Mouse (Mus musculus): ENCODE results near the gene Sync. TPM values are rescaled to one million over a fixed set of nuclear protein-coding genes. Genes with fewer than 3 reads are reported as not detected.

Sync gene
- polyA plus RNA-seq, 1 experiment from 2014 or later, result 0.37 TPM

DNA sequence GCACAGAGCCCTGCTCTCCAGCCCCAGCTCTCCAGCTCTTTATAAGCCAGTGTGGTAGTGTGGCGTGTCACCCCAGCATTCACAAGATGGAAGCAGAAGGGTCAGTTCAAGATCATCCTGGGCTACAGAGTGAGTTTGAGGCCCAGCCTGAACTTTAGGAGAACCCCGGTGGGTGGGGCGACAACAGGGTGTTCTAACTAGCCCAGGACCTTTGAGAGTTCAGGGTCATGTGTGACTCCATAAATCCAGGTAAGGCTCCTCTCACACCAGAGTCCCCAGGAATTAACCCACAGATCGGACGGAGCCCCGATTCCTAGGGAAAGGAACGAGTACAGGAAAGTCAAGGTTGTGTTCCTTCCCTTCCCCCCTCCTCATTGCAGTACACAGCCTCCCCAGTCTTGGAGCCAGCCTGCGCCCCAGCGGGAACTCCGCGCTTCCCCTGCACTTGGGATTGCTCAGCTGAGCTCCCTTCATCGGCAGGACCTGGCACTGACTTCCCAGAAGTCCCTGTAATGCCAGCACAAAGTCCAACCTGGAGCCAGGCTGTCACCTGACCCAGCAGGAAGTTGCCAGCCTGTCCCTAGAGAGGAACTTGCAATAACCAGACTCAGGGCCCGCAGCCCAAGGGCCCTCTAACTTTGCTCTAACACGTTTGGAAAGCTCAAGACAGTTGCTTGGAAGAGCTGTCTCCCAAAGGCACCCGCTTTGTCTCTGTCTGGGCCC is 36.5 kb upstream of the Sync start:
- 9% methylated on average over 15 of the region's 15 CpGs for WGBS
- peak overlapping the region; percentile 34 for H3K4me3 ChIP-seq
- peaks cover 63% of the 10 kb centered on the region for H3K4me1 ChIP-seq (replicated peaks)
- no peak for DNase-seq (ENCODE audit: low spot score)
- no peaks in the 10 kb centered on the region for H3K36me3 ChIP-seq
- peak overlapping the region; percentile 81 for H3K27ac ChIP-seq
- peaks cover 79% of the 10 kb centered on the region for H3K27me3 ChIP-seq (ENCODE audit: insufficient read depth, poor library complexity, severe bottlenecking)
- no peaks in the 10 kb centered on the region for H3K9me3 ChIP-seq

DNA sequence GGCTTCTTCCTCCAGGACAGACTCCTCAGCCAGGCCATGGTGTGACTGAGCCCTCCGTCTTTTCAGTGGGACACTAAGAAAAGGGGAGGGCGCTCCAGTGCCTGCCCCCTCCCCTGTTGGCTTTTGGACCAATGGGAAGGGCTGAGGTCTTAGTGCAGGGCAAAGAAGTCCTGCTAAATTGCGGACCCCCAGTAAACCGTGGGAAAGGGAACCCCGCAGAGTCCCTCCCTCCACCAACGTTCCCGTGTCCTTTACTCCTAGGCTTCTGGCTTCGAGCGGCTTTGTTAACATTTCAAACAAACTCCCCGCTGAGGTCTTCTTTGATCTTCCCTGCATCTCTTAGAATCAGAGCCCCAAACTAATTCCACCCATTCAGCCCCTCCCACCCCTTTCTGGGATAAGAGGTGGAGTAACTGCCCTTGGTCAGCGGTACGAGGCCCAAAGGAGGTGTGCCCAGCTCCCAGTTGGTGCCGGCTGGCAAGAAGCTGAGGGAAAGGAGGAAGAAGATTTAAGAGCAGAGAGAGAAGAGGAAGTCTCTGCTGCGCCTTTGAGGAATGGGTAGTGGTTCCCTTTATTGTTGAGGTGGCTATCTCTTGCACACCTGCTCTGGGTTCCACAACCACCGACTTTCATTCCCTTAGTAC is 35.8 kb upstream of the Sync start:
- Histone ChIP-seq H3K27ac (peak overlapping the region; percentile 81), H3K9me3 (no peaks in the 10 kb centered on the region), H3K36me3 (no peaks in the 10 kb centered on the region), H3K4me1 (replicated peaks) (peaks cover 63% of the 10 kb centered on the region), H3K27me3 (ENCODE audit: insufficient read depth, poor library complexity, severe bottlenecking) (peaks cover 72% of the 10 kb centered on the region), H3K4me3 (peak overlapping the region; percentile 34)
- WGBS, result 2% methylated on average over 15 of the region's 15 CpGs
- peak; percentile 63 for DNase-seq (ENCODE audit: low spot score)

DNA sequence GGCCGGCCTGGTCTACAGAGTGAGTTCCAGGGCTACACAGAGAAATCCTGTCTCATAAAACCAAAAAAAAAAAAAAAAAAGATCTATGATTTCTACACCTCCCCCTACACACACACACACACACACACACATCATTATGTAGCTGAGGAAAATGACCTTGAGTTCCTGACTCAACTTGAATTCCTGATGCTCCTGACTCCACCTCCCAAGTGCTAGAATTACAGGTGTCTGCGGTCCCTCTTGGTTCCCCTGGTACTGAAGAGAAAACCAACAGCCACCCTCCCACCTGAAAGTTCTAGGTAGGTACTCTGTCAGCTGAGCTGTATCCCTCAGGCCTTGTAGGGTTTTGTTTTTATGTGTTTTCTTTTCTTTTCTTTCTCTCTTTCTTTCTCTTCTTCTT is 34.9 kb upstream of the Sync start:
- Histone ChIP-seq H3K4me1 (replicated peaks) (peaks cover 61% of the 10 kb centered on the region), H3K27me3 (ENCODE audit: insufficient read depth, poor library complexity, severe bottlenecking) (peaks cover 64% of the 10 kb centered on the region)
- WGBS, result 81% methylated on average over 2 of the region's 2 CpGs

GRCm38 (mm10) chr4:129254571-129254970 is 32.8 kb upstream of the Sync start:
- Histone ChIP-seq H3K27me3 (ENCODE audit: insufficient read depth, poor library complexity, severe bottlenecking) (peaks cover 43% of the 10 kb centered on the region), H3K4me1 (replicated peaks) (peaks cover 49% of the 10 kb centered on the region), H3K36me3 (no peaks in the 10 kb centered on the region), H3K4me3 (no peak overlapping the region), H3K9me3 (no peaks in the 10 kb centered on the region), H3K27ac (no peak overlapping the region)
- 88% methylated on average over 3 of the region's 3 CpGs for WGBS
- no peak for DNase-seq (ENCODE audit: low spot score)

More for the DNA sequence above, 34.9 kb upstream of the Sync start:
- DNase-seq (ENCODE audit: low spot score), result no peak
- Histone ChIP-seq H3K9me3 (no peaks in the 10 kb centered on the region), H3K4me3 (no peak overlapping the region), H3K27ac (no peak overlapping the region), H3K36me3 (no peaks in the 10 kb centered on the region)

GRCm38 (mm10) chr4:129256450-129257380 is 30.7 kb upstream of the Sync start:
- Histone ChIP-seq H3K27ac (peak overlapping the region; percentile 64), H3K27me3 (ENCODE audit: insufficient read depth, poor library complexity, severe bottlenecking) (peaks cover 21% of the 10 kb centered on the region), H3K36me3 (no peaks in the 10 kb centered on the region), H3K4me3 (peak overlapping the region; percentile 13; the same call in 1 of the 2 replicates), H3K9me3 (no peaks in the 10 kb centered on the region), H3K4me1 (replicated peaks) (peaks cover 46% of the 10 kb centered on the region)
- DNase-seq (ENCODE audit: low spot score), result peak; percentile 62
- WGBS, result 22% methylated on average over 8 of the region's 8 CpGs

DNA sequence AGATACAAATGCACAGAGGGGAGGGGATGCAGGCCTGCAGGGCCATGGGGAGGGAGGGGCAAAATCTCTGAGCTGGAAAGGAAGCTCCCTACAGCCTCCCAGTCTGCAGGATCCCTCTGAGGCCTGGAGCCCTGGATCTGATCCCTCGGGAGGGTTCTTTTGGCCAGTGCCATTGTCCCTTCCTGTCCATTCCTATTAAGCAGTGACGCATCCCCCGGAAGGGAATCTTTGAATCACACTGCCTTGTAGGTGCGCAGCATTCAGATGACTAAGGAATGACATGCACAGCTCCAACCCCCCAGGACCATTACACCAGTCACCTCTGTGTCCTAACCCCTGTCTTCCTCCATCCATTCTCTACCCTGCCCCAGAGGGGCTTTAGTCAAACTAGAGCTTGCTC is 28.3 kb upstream of the Sync start:
- WGBS, result 44% methylated on average over 4 of the region's 4 CpGs
- Histone ChIP-seq H3K9me3 (no peaks in the 10 kb centered on the region), H3K4me3 (no peak overlapping the region), H3K27ac (peak overlapping the region; percentile 41; the same call in 1 of the 2 replicates), H3K4me1 (replicated peaks) (peaks cover 55% of the 10 kb centered on the region), H3K36me3 (no peaks in the 10 kb centered on the region), H3K27me3 (ENCODE audit: insufficient read depth, poor library complexity, severe bottlenecking) (0 out of 2 replicates have a peak, but pooled peaks cover 4% of the 10 kb centered on the region)
- DNase-seq (ENCODE audit: low spot score), result no peak

- peaks cover 58% of the 10 kb centered on the region for H3K4me1 ChIP-seq (replicated peaks)
- 12% methylated on average over 6 of the region's 6 CpGs for WGBS
- no peak overlapping the region for H3K4me3 ChIP-seq
- H3K9me3 ChIP-seq, result no peaks in the 10 kb centered on the region
- H3K27me3 ChIP-seq (ENCODE audit: insufficient read depth, poor library complexity, severe bottlenecking), result no peaks in the 10 kb centered on the region
- no peaks in the 10 kb centered on the region for H3K36me3 ChIP-seq
- no peak for DNase-seq (ENCODE audit: low spot score)
- peak overlapping the region; percentile 69 for H3K27ac ChIP-seq
Observed at GRCm38 (mm10) chr4:129260678-129261077, 26.7 kb upstream of the Sync start.

- 14% methylated on average over 3 of the region's 4 CpGs for WGBS
- no peaks in the 10 kb centered on the region for H3K9me3 ChIP-seq
- no peak within 1 kb of the TSS for H3K4me3 ChIP-seq
- H3K4me1 ChIP-seq (replicated peaks), result peaks cover 56% of the 10 kb centered on the region
- H3K36me3 ChIP-seq, result no peaks in the 10 kb centered on the region
- DNase-seq (ENCODE audit: low spot score), result no peak
- no peaks in the 10 kb centered on the region for H3K27me3 ChIP-seq (ENCODE audit: insufficient read depth, poor library complexity, severe bottlenecking)
- H3K27ac ChIP-seq, result peak within 1 kb of the TSS; percentile 69
Observed at GRCm38 (mm10) chr4:129261196-129261595, 26.2 kb upstream of the Sync start, which contains the start of gene C77080. C77080 (minus strand) TSS chr4:129261404.

- 0 out of 2 replicates have a peak overlapping the region, but pooled peaks have one; percentile 5 for H3K4me3 ChIP-seq
- no peaks in the 10 kb centered on the region for H3K9me3 ChIP-seq
- DNase-seq (ENCODE audit: low spot score), result peak; percentile 46
- peak overlapping the region; percentile 68 for H3K27ac ChIP-seq
- H3K27me3 ChIP-seq (ENCODE audit: insufficient read depth, poor library complexity, severe bottlenecking), result no peaks in the 10 kb centered on the region
- peaks cover 50% of the 10 kb centered on the region for H3K4me1 ChIP-seq (replicated peaks)
- H3K36me3 ChIP-seq, result no peaks in the 10 kb centered on the region
- 39% methylated on average over 19 of the region's 19 CpGs for WGBS
Observed at GRCm38 (mm10) chr4:129263225-129264021, 24.0 kb upstream of the Sync start.

DNA sequence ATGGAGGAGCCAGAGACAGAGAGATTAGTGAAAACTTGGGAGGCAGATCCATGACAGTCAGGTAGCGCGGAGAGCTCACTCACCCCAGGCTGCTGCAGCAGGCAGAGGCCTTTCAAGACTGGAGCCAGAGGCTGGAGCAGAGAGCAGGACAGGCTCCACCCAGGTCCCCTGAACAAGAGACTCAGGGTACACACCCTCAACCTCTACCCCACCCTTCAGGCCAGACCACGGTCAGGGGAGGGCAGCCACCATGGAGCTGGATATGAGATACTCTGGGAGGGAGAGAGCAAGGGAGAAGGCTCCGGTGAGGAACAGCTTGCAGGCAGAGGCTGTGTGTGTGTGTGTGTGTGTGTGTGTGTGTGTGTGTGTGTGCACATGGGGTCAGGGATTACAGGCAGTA is 21.2 kb upstream of the Sync start:
- WGBS, result 87% methylated on average over 4 of the region's 4 CpGs
- no peak for DNase-seq (ENCODE audit: low spot score)

DNA sequence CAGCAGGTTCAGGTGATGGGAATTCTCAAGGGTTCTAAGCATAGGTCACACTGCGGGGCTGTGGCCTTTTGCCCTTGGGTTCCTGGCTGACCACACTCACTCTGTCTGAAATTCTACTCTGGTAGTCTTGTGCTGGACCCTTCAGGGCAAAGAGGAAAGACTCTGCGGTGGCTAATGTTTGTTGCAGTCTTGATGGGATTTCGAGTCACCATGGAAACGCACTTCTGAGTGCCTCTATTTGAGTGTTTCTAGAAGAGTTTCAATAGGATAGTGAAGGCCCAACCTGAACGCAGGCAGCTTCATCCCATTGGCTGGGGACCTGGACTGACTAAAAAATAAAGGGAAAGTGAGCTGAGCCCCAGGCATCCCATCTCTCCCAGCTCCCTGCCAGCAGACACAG is 20.6 kb upstream of the Sync start:
- WGBS, result 75% methylated on average over 5 of the region's 5 CpGs
- Histone ChIP-seq H3K27ac (no peak overlapping the region), H3K36me3 (no peaks in the 10 kb centered on the region)

More for the DNA sequence above, 21.2 kb upstream of the Sync start:
- no peak overlapping the region for H3K4me3 ChIP-seq
- no peaks in the 10 kb centered on the region for H3K36me3 ChIP-seq
- H3K9me3 ChIP-seq, result no peaks in the 10 kb centered on the region
- no peaks in the 10 kb centered on the region for H3K27me3 ChIP-seq (ENCODE audit: insufficient read depth, poor library complexity, severe bottlenecking)
- H3K27ac ChIP-seq, result no peak overlapping the region
- peaks cover 26% of the 10 kb centered on the region for H3K4me1 ChIP-seq (replicated peaks)

GRCm38 (mm10) chr4:129268698-129269097 is 18.7 kb upstream of the Sync start:
- Histone ChIP-seq H3K4me1 (replicated peaks) (peaks cover 13% of the 10 kb centered on the region), H3K4me3 (no peak overlapping the region), H3K27me3 (ENCODE audit: insufficient read depth, poor library complexity, severe bottlenecking) (0 out of 2 replicates have a peak, but pooled peaks cover 2% of the 10 kb centered on the region), H3K9me3 (no peaks in the 10 kb centered on the region), H3K27ac (no peak overlapping the region), H3K36me3 (no peaks in the 10 kb centered on the region)
- no peak for DNase-seq (ENCODE audit: low spot score)
- 56% methylated on average over 1 of the region's 1 CpGs for WGBS

More for the DNA sequence above, 20.6 kb upstream of the Sync start:
- Histone ChIP-seq H3K4me3 (no peak overlapping the region), H3K27me3 (ENCODE audit: insufficient read depth, poor library complexity, severe bottlenecking) (no peaks in the 10 kb centered on the region), H3K9me3 (no peaks in the 10 kb centered on the region), H3K4me1 (replicated peaks) (peaks cover 23% of the 10 kb centered on the region)
- DNase-seq (ENCODE audit: low spot score), result no peak
